Mouse (Mus musculus) midbrain, embryonic 12.5 days (tissue): ENCODE data around the gene Trim5. TPM values are rescaled to one million over a fixed set of nuclear protein-coding genes. Genes with fewer than 3 reads are reported as not detected.
A peak's percentile ranks its signal among the peaks of the same experiment; 100 is the strongest.
"Not testable (repeated sequence)": the region's sequence is repeated elsewhere in the genome, so short reads cannot be mapped to it uniquely, and the experiment has no call there.

ENCODE experiments used
- ATAC-seq: fragments of 200-750 bp; cut with Nextera tagmentation; 2 replicates; pipeline ENCODE4 v1.8.0; 2017; ENCODE audit warnings: low read depth, moderate TSS enrichment, moderate library complexity; ENCODE audit not compliant: low FRiP score
- H3K27ac ChIP-seq: fragments of 300-500 bp; sonication (generic); replicated peaks from 2 replicates; pipeline ENCODE4 v1.5.1; 2016; ENCODE audit warnings: mild to moderate bottlenecking
- H3K27me3 ChIP-seq: fragments of 300-500 bp; sonication (generic); 2 replicates; pipeline ENCODE4 v1.6.1; 2016; ENCODE audit warnings: mild to moderate bottlenecking
- H3K36me3 ChIP-seq: fragments of 300-500 bp; sonication (generic); 2 replicates; pipeline ENCODE4 v1.6.1; 2016
- H3K4me1 ChIP-seq: fragments of 300-500 bp; sonication (generic); 2 replicates; pipeline ENCODE4 v1.6.1; 2016
- H3K4me2 ChIP-seq: fragments of 300-500 bp; sonication (generic); replicated peaks from 2 replicates; pipeline ENCODE4 v1.6.1; 2016; ENCODE audit warnings: mild to moderate bottlenecking, moderate library complexity
- H3K4me3 ChIP-seq: fragments of 300-500 bp; sonication (generic); 2 replicates; pipeline ENCODE4 v1.5.1; 2016; ENCODE audit warnings: mild to moderate bottlenecking
- H3K9ac ChIP-seq: fragments of 300-500 bp; sonication (generic); replicated peaks from 2 replicates; pipeline ENCODE4 v1.6.1; 2016; ENCODE audit warnings: mild to moderate bottlenecking, moderate library complexity
- H3K9me3 ChIP-seq: fragments of 300-500 bp; sonication (generic); 2 replicates; pipeline ENCODE4 v1.6.1; 2016; ENCODE audit warnings: mild to moderate bottlenecking
- WGBS: fragments of 180-500 bp; shearing (Covaris S2); methylation state at CpG from one replicate; pipeline ENCODE4 v1.1.7; 2016; 5-methylcytosine and 5-hydroxymethylcytosine counted together
- polyA plus RNA-seq: library from polyadenylated mRNA; unstranded; fragments of >200 nt; fragmentation: Nextera tagmentation; extraction: Ambion mirVana; gene quantifications from 2 replicates; pipeline ENCODE4 v1.2.1, GENCODE M21; 2016

Trim5 gene
- polyA plus RNA-seq = 0.10 and 0.16 TPM in 2 replicates

- WGBS = 39% methylated on average over 14 of the region's 14 CpGs
- not testable (repeated sequence) for ATAC-seq, H3K4me2 ChIP-seq, H3K27me3 ChIP-seq, H3K27ac ChIP-seq, H3K9ac ChIP-seq, H3K4me3 ChIP-seq, H3K4me1 ChIP-seq, H3K36me3 ChIP-seq, H3K9me3 ChIP-seq
Measured at GRCm38 (mm10) chr7:104287576-104288443, at the start of gene Trim5. Gene Trim5 (minus strand): TSS chr7:104288094.

- WGBS = 88% methylated on average over 3 of the region's 3 CpGs
- H3K36me3 ChIP-seq, H3K27me3 ChIP-seq, H3K4me3 ChIP-seq, H3K9ac ChIP-seq, H3K9me3 ChIP-seq, H3K4me1 ChIP-seq, H3K27ac ChIP-seq, H3K4me2 ChIP-seq, ATAC-seq: not testable (repeated sequence)
Measured at GRCm38 (mm10) chr7:104335547-104335946, 47.7 kb upstream of the Trim5 start.

GRCm38 (mm10) chr7:104329171-104329570 is 41.3 kb upstream of the Trim5 start, which contains the start of gene Trim34b:
Gene Trim34b (plus strand): TSS chr7:104329471.
- not testable (repeated sequence) for H3K4me2 ChIP-seq, H3K36me3 ChIP-seq, H3K9ac ChIP-seq, H3K4me3 ChIP-seq, H3K4me1 ChIP-seq, H3K27ac ChIP-seq, H3K27me3 ChIP-seq, H3K9me3 ChIP-seq, ATAC-seq
- 95% methylated on average over 2 of the region's 2 CpGs for WGBS

- H3K27me3 ChIP-seq = no peaks in the 10 kb centered on the region
- no peaks in the 10 kb centered on the region for H3K4me1 ChIP-seq
- H3K27ac ChIP-seq = no peak overlapping the region
- no peaks in the 10 kb centered on the region for H3K36me3 ChIP-seq
- H3K4me3 ChIP-seq = no peak overlapping the region
- no peak overlapping the region for H3K4me2 ChIP-seq
- no peaks in the 10 kb centered on the region for H3K9me3 ChIP-seq
- WGBS = 91% methylated on average over 9 of the region's 9 CpGs
- no peak for ATAC-seq
- no peak overlapping the region for H3K9ac ChIP-seq
Measured at GRCm38 (mm10) chr7:104322028-104322427, 34.1 kb upstream of the Trim5 start.

GRCm38 (mm10) chr7:104315369-104316080 is 27.6 kb upstream of the Trim5 start, which contains the start of gene Trim12a:
Gene Trim12a (minus strand): TSS chr7:104315466.
- peak; percentile 62; the same call in 1 of the 2 replicates for ATAC-seq
- Histone ChIP-seq H3K4me2 (peak within 1 kb of the TSS; percentile 35), H3K4me3 (peak within 1 kb of the TSS; percentile 13)
- not testable (repeated sequence) for H3K36me3 ChIP-seq, H3K9me3 ChIP-seq, H3K4me1 ChIP-seq, H3K27ac ChIP-seq, H3K9ac ChIP-seq, H3K27me3 ChIP-seq
- WGBS = 29% methylated on average over 4 of the region's 4 CpGs

- peak overlapping the region; percentile 13 for H3K4me3 ChIP-seq
- no peak for ATAC-seq
- H3K9ac ChIP-seq = no peak overlapping the region
- H3K27me3 ChIP-seq = no peaks in the 10 kb centered on the region
- H3K4me1 ChIP-seq = no peaks in the 10 kb centered on the region
- WGBS = 17% methylated on average over 15 of the region's 15 CpGs
- H3K9me3 ChIP-seq = no peaks in the 10 kb centered on the region
- H3K27ac ChIP-seq = no peak overlapping the region
- peak overlapping the region; percentile 35 for H3K4me2 ChIP-seq
- H3K36me3 ChIP-seq = no peaks in the 10 kb centered on the region
Measured at GRCm38 (mm10) chr7:104314796-104315353, 27.0 kb upstream of the Trim5 start.

- Histone ChIP-seq H3K4me2 (no peak overlapping the region), H3K4me3 (no peak overlapping the region), H3K9me3 (no peaks in the 10 kb centered on the region), H3K9ac (no peak overlapping the region), H3K27ac (no peak overlapping the region), H3K36me3 (no peaks in the 10 kb centered on the region), H3K4me1 (no peaks in the 10 kb centered on the region), H3K27me3 (no peaks in the 10 kb centered on the region)
- no peak for ATAC-seq
- WGBS = 88% methylated on average over 5 of the region's 5 CpGs
Measured at GRCm38 (mm10) chr7:104291638-104292400, 3.9 kb upstream of the Trim5 start.

GRCm38 (mm10) chr7:104290641-104291040 is 2.7 kb upstream of the Trim5 start:
- no peak for ATAC-seq
- WGBS = 98% methylated on average over 1 of the region's 1 CpGs
- no peak overlapping the region for H3K27ac ChIP-seq
- no peaks in the 10 kb centered on the region for H3K9me3 ChIP-seq
- no peak overlapping the region for H3K4me2 ChIP-seq
- no peaks in the 10 kb centered on the region for H3K27me3 ChIP-seq
- H3K4me1 ChIP-seq = no peaks in the 10 kb centered on the region
- no peak overlapping the region for H3K4me3 ChIP-seq
- no peaks in the 10 kb centered on the region for H3K36me3 ChIP-seq
- H3K9ac ChIP-seq = no peak overlapping the region

GRCm38 (mm10) chr7:104279361-104279760 is 8.5 kb downstream of the Trim5 start:
- WGBS = 83% methylated on average over 3 of the region's 3 CpGs
- H3K9ac ChIP-seq, H3K27ac ChIP-seq, H3K36me3 ChIP-seq, H3K4me3 ChIP-seq, H3K9me3 ChIP-seq, H3K27me3 ChIP-seq, ATAC-seq, H3K4me1 ChIP-seq, H3K4me2 ChIP-seq: not testable (repeated sequence)

GRCm38 (mm10) chr7:104265335-104265734 is 22.6 kb downstream of the Trim5 start:
- not testable (repeated sequence) for H3K27me3 ChIP-seq, H3K9ac ChIP-seq, H3K4me1 ChIP-seq, H3K9me3 ChIP-seq, H3K4me2 ChIP-seq, H3K27ac ChIP-seq, ATAC-seq, H3K36me3 ChIP-seq, H3K4me3 ChIP-seq
- 84% methylated on average over 4 of the region's 5 CpGs for WGBS

GRCm38 (mm10) chr7:104260380-104260779 is 27.5 kb downstream of the Trim5 start:
- H3K4me3 ChIP-seq, H3K36me3 ChIP-seq, H3K27ac ChIP-seq, H3K27me3 ChIP-seq, H3K9me3 ChIP-seq, H3K4me2 ChIP-seq, H3K9ac ChIP-seq, H3K4me1 ChIP-seq, ATAC-seq: not testable (repeated sequence)
- 92% methylated on average over 4 of the region's 4 CpGs for WGBS
